ENCODE assay signal across 9 mouse cellular contexts in genomic region chr11:68940516-68940915, GRCm38 (mm10). TPM values are rescaled to one million over a fixed set of nuclear protein-coding genes. Genes with fewer than 3 reads are reported as not detected.
DNase-seq lines count a peak whose midpoint lies in the region; ATAC-seq and TF ChIP-seq lines count a peak whose summit lies in the region.
"Had no signal": no experiment of that assay in that cellular context is flagged by ENCODE, and none has a peak within 500 bp of the region (broad histone marks: within the 10 kb centered on the region; RNA-seq: fewer than 3 reads in every experiment).

No protein-coding gene starts in this region.

- no peak for TF ChIP-seq CTCF in layer of hippocampus, adult 2 months (conservative IDR thresholded peaks at IDR 0.05)

- peak overlapping the region; percentile 91 for H3K27ac ChIP-seq in layer of hippocampus, adult 2 months
- peak overlapping the region; percentile 89 for H3K27ac ChIP-seq in forebrain, embryonic 15.5 days (replicated peaks)
- H3K27ac ChIP-seq in neural tube, embryonic 13.5 days (replicated peaks): peak overlapping the region; percentile 83

- WGBS in forebrain, embryonic 15.5 days: 54% methylated on average over 4 of the region's 4 CpGs
- WGBS in neural tube, embryonic 13.5 days: 59% methylated on average over 4 of the region's 4 CpGs

- DNase-seq in layer of hippocampus, adult 2 months (ENCODE audit: low spot score in 2 of 2): no peak
- no peak for DNase-seq in layer of hippocampus, postnatal 10 days (ENCODE audit: low spot score in 2 of 2)
- peak; percentile 82 to 91 for DNase-seq in kidney, postnatal 25 days
- no peak for DNase-seq in right cerebral cortex, postnatal 25 days
- no peak for DNase-seq in B cell, adult 2 months
- DNase-seq in urinary bladder, adult 2 months (ENCODE audit: low spot score): no peak
- DNase-seq: retina, postnatal 1 day had no signal

- H3K4me1 ChIP-seq in forebrain, embryonic 15.5 days: peaks cover 20% of the 10 kb centered on the region
- peaks cover 18% of the 10 kb centered on the region for H3K4me1 ChIP-seq in neural tube, embryonic 13.5 days (replicated peaks)

- ATAC-seq in forebrain, embryonic 15.5 days (replicated peaks): no peak
- no peak for ATAC-seq in neural tube, embryonic 13.5 days (ENCODE audit: low read depth)

- H3K9me3 ChIP-seq in forebrain, embryonic 15.5 days: no peaks in the 10 kb centered on the region
- H3K9me3 ChIP-seq in neural tube, embryonic 13.5 days: no peaks in the 10 kb centered on the region

- H3K9ac ChIP-seq in forebrain, embryonic 15.5 days (replicated peaks): peak overlapping the region; percentile 72
- peak overlapping the region; percentile 74 for H3K9ac ChIP-seq in neural tube, embryonic 13.5 days

- peak overlapping the region; percentile 64 for H3K4me3 ChIP-seq in layer of hippocampus, adult 2 months
- peak overlapping the region; percentile 55 for H3K4me3 ChIP-seq in forebrain, embryonic 15.5 days
- H3K4me3 ChIP-seq in neural tube, embryonic 13.5 days: peak overlapping the region; percentile 52

- no peaks in the 10 kb centered on the region for H3K27me3 ChIP-seq in forebrain, embryonic 15.5 days
- no peaks in the 10 kb centered on the region for H3K27me3 ChIP-seq in neural tube, embryonic 13.5 days

- H3K36me3 ChIP-seq in forebrain, embryonic 15.5 days: no peaks in the 10 kb centered on the region
- peaks cover 13% of the 10 kb centered on the region; the same call in 1 of the 2 replicates for H3K36me3 ChIP-seq in neural tube, embryonic 13.5 days

- peak overlapping the region; percentile 59 for H3K4me2 ChIP-seq in forebrain, embryonic 15.5 days (replicated peaks)
- H3K4me2 ChIP-seq in neural tube, embryonic 13.5 days: peak overlapping the region; percentile 62

RNA-seq across cellular contexts. Expression of gene Odf4, which starts 13.6 kb away (rescaled TPM):
- total RNA-seq in layer of hippocampus, adult 2 months (2021): not detected
- under 1 TPM; 0.45 to 0.62 TPM for total RNA-seq in layer of hippocampus, postnatal 10 days (2021)
- 0.31 and 0.32 TPM in 2 replicates for polyA plus RNA-seq in forebrain, embryonic 15.5 days (2015; fragmentation: Nextera tagmentation; extraction: Ambion mirVana)
- 0.40 TPM in 1 of 2 replicates, not detected in the other for polyA plus RNA-seq in neural tube, embryonic 13.5 days (2015; fragmentation: Nextera tagmentation; extraction: Ambion mirVana)
- not detected in 2 replicates for polyA plus RNA-seq in urinary bladder, adult 2 months (2012; rRNA removed)

RNA-seq across cellular contexts. Expression of gene Arhgef15, which starts 16.8 kb away (rescaled TPM):
- 1 to 10 TPM; 9.5 to 9.7 TPM for total RNA-seq in layer of hippocampus, adult 2 months (2021)
- total RNA-seq in layer of hippocampus, postnatal 10 days (2021): 10 to 100 TPM; 12.2 to 17.4 TPM
- polyA plus RNA-seq in forebrain, embryonic 15.5 days (2015; fragmentation: Nextera tagmentation; extraction: Ambion mirVana): 7.0 and 8.2 TPM in 2 replicates
- 14.4 and 14.8 TPM in 2 replicates for polyA plus RNA-seq in neural tube, embryonic 13.5 days (2015; fragmentation: Nextera tagmentation; extraction: Ambion mirVana)
- polyA plus RNA-seq in urinary bladder, adult 2 months (2012; rRNA removed): 7.9 and 10.6 TPM in 2 replicates

RNA-seq across cellular contexts. Expression of gene Slc25a35, which starts 27.4 kb away (rescaled TPM):
- 1 to 10 TPM; 5.8 to 6.2 TPM for total RNA-seq in layer of hippocampus, adult 2 months (2021)
- total RNA-seq in layer of hippocampus, postnatal 10 days (2021): 1 to 10 TPM; 4.3 to 4.4 TPM
- polyA plus RNA-seq in forebrain, embryonic 15.5 days (2015; fragmentation: Nextera tagmentation; extraction: Ambion mirVana): 1.5 and 1.7 TPM in 2 replicates
- polyA plus RNA-seq in neural tube, embryonic 13.5 days (2015; fragmentation: Nextera tagmentation; extraction: Ambion mirVana): 2.0 and 2.5 TPM in 2 replicates
- 27.3 and 32.4 TPM in 2 replicates for polyA plus RNA-seq in urinary bladder, adult 2 months (2012; rRNA removed)

RNA-seq across cellular contexts. Expression of gene Rangrf, which starts 34.5 kb away (rescaled TPM):
- total RNA-seq in layer of hippocampus, adult 2 months (2021): 10 to 100 TPM; 16.8 to 20.7 TPM
- total RNA-seq in layer of hippocampus, postnatal 10 days (2021): 10 to 100 TPM; 16.2 to 20.5 TPM
- polyA plus RNA-seq in forebrain, embryonic 15.5 days (2015; fragmentation: Nextera tagmentation; extraction: Ambion mirVana): 37.0 and 39.3 TPM in 2 replicates
- 27.6 and 33.7 TPM in 2 replicates for polyA plus RNA-seq in neural tube, embryonic 13.5 days (2015; fragmentation: Nextera tagmentation; extraction: Ambion mirVana)
- polyA plus RNA-seq in urinary bladder, adult 2 months (2012; rRNA removed): 31.8 and 39.0 TPM in 2 replicates

RNA-seq across cellular contexts. Expression of gene Rpl26, which starts 39.1 kb away (rescaled TPM):
- 100 to 1,000 TPM; 766 to 781 TPM for total RNA-seq in layer of hippocampus, adult 2 months (2021)
- total RNA-seq in layer of hippocampus, postnatal 10 days (2021): 100 to 1,000 TPM; 734 to 739 TPM
- 638 and 670 TPM in 2 replicates for polyA plus RNA-seq in forebrain, embryonic 15.5 days (2015; fragmentation: Nextera tagmentation; extraction: Ambion mirVana)
- 743 and 760 TPM in 2 replicates for polyA plus RNA-seq in neural tube, embryonic 13.5 days (2015; fragmentation: Nextera tagmentation; extraction: Ambion mirVana)
- 3,701 and 3,960 TPM in 2 replicates for polyA plus RNA-seq in urinary bladder, adult 2 months (2012; rRNA removed)

Comparison
In these comparisons a context has a peak if more than half of its experiments do, and no peak if none do; other contexts are left out.
1. DNase-seq: peak in kidney, postnatal 25 days (2 of 2); none in layer of hippocampus, adult 2 months (0 of 2), layer of hippocampus, postnatal 10 days (0 of 2), right cerebral cortex, postnatal 25 days (single experiment), B cell, adult 2 months (0 of 2) and urinary bladder, adult 2 months (single experiment).
2. Peak in every context shown above with its lines, with median percentiles within 50 percentile points of each other: H3K27ac ChIP-seq and H3K4me3 ChIP-seq.